Mouse (Mus musculus): ENCODE results near the gene Dcaf17. TPM values are rescaled to one million over a fixed set of nuclear protein-coding genes. Genes with fewer than 3 reads are reported as not detected.

Dcaf17 gene
- polyA plus RNA-seq, 1 experiment from 2014 or later, result 33.3 TPM

DNA sequence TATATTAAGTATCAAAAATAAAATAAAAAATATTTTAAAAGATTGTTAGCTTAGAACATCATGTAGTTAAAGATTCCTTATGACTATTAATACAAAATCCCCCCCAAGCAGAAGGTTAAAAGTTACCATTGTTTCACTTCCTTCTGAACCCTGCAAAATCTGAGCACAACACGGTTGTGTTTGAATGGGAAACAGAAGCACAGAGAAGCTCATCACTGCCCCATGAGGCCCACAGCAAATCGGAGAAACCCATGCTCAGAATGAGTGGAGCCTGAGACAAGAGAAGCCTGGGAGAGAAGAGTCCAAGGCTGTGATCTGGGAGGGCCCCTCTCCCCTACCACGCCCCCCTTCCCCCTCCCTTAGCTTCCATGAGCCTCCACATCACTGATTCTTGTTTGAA is 49.6 kb downstream of the Dcaf17 start:
- 81% methylated on average over 3 of the region's 3 CpGs for WGBS
- H3K9ac ChIP-seq (replicated peaks), result no peak overlapping the region
- H3K27ac ChIP-seq (replicated peaks), result no peak overlapping the region
- no peak overlapping the region for H3K4me3 ChIP-seq (replicated peaks)
- H3K9me3 ChIP-seq (replicated peaks), result no peaks in the 10 kb centered on the region
- H3K4me2 ChIP-seq, result no peak overlapping the region
- no peaks in the 10 kb centered on the region for H3K36me3 ChIP-seq
- no peak for ATAC-seq (ENCODE audit: low FRiP score)
- H3K4me1 ChIP-seq, result no peaks in the 10 kb centered on the region
- no peaks in the 10 kb centered on the region for H3K27me3 ChIP-seq (replicated peaks)

DNA sequence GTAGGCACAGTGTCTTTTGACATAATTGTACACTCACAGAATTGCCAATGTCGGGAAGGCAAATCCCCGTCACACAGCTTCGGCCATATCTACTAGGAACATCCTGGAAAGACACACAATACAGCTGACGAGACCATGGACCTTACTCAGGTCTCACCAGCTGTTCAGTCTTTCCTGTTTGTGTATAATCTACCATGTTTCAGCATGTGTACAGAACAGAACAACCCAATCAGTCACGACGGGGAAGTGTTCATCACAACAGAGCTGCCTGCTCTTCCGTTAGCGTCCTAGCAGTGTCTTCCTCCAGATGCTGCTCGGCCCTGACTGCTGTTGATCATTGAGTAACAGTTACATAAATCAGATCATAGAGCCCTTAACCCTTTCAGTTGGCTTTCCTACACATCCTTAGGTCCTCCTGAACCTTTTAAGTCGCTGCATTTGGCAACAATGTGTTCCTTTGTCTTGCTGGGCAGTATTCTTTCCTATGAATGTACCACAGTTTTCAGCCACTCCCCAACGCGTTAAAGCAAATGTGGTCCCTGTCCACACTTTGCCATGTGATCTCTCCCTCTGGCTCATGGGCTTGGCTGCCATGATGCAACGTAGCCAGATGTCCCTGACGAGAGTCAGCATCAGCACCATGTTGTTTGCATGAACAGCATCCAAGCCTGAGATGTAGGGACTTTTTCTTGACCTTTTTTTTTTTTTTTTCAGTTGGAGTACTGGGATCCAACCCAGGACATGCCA is 50.5 kb downstream of the Dcaf17 start:
- Histone ChIP-seq H3K27ac (replicated peaks) (no peak overlapping the region), H3K4me3 (replicated peaks) (no peak overlapping the region), H3K9ac (replicated peaks) (no peak overlapping the region), H3K27me3 (replicated peaks) (no peaks in the 10 kb centered on the region), H3K4me1 (no peaks in the 10 kb centered on the region), H3K9me3 (replicated peaks) (no peaks in the 10 kb centered on the region), H3K4me2 (no peak overlapping the region), H3K36me3 (no peaks in the 10 kb centered on the region)
- no peak for ATAC-seq (ENCODE audit: low FRiP score)
- 81% methylated on average over 14 of the region's 14 CpGs for WGBS

DNA sequence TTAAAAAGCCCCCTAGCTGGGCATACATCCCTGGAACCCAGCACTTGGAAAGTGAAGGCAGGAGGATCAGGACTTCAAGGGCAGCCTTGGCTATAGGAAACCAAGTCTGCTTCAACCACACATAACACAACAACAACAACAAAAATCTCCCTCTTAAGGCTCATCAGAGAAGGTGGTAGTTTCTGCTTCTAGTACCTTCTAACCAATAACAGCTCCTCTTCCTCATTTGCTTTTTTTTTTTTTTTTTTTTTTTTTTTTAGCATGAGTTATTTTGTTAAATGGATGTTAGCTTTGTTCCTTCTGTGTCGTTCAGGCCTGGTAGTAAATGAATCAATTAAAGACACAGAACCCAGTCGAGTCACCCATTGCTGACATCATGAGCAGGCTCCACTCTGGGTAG is 52.1 kb downstream of the Dcaf17 start:
- no peaks in the 10 kb centered on the region for H3K9me3 ChIP-seq (replicated peaks)
- no peak for ATAC-seq (ENCODE audit: low FRiP score)
- H3K27me3 ChIP-seq (replicated peaks), result no peaks in the 10 kb centered on the region
- H3K27ac ChIP-seq (replicated peaks), result no peak overlapping the region
- WGBS, result 52% methylated on average over 2 of the region's 2 CpGs
- no peak overlapping the region for H3K9ac ChIP-seq (replicated peaks)
- no peak overlapping the region for H3K4me2 ChIP-seq
- H3K4me3 ChIP-seq (replicated peaks), result no peak overlapping the region
- H3K36me3 ChIP-seq, result no peaks in the 10 kb centered on the region
- H3K4me1 ChIP-seq, result no peaks in the 10 kb centered on the region

DNA sequence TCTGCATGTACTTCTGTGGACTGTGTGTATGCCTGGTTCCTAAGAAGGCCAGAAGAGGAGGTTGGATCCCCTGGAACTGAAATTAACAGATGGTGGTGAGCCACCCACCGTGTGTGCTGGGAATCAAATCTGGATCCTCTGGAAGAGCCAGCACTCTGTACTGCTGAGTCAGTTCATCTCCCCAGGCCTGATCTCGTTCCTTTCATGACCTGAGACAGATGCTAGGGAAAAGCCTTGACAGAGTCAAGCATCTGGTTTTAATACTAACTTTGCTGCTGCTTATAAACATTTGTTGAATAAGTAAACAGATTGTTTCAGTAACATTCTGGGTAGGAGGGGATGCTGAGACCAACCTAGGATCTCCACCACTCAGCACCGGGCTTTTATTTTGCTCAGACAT is 53.4 kb downstream of the Dcaf17 start:
- no peak overlapping the region for H3K4me2 ChIP-seq
- H3K9ac ChIP-seq (replicated peaks), result no peak overlapping the region
- H3K4me3 ChIP-seq (replicated peaks), result no peak overlapping the region
- no peaks in the 10 kb centered on the region for H3K27me3 ChIP-seq (replicated peaks)
- no peak overlapping the region for H3K27ac ChIP-seq (replicated peaks)
- no peaks in the 10 kb centered on the region for H3K4me1 ChIP-seq
- H3K9me3 ChIP-seq (replicated peaks), result no peaks in the 10 kb centered on the region
- 75% methylated on average over 3 of the region's 3 CpGs for WGBS
- no peak for ATAC-seq (ENCODE audit: low FRiP score)
- H3K36me3 ChIP-seq, result no peaks in the 10 kb centered on the region

- no peak overlapping the region for H3K4me3 ChIP-seq (replicated peaks)
- no peak overlapping the region for H3K9ac ChIP-seq (replicated peaks)
- H3K4me2 ChIP-seq, result no peak overlapping the region
- peaks cover 12% of the 10 kb centered on the region for H3K4me1 ChIP-seq
- H3K27ac ChIP-seq (replicated peaks), result no peak overlapping the region
- no peaks in the 10 kb centered on the region for H3K36me3 ChIP-seq
- ATAC-seq (ENCODE audit: low FRiP score), result no peak
- H3K9me3 ChIP-seq (replicated peaks), result no peaks in the 10 kb centered on the region
- H3K27me3 ChIP-seq (replicated peaks), result peaks cover 18% of the 10 kb centered on the region
- 81% methylated on average over 5 of the region's 6 CpGs for whole genome bisulfite sequencing
Measured at GRCm38 (mm10) chr2:71113489-71114171, 58.5 kb downstream of the Dcaf17 start.

GRCm38 (mm10) chr2:71116151-71116550 is 61.0 kb downstream of the Dcaf17 start:
- Histone ChIP-seq H3K9ac (replicated peaks) (no peak overlapping the region), H3K27ac (replicated peaks) (no peak overlapping the region), H3K4me3 (replicated peaks) (no peak overlapping the region), H3K4me1 (peaks cover 12% of the 10 kb centered on the region), H3K27me3 (replicated peaks) (peaks cover 26% of the 10 kb centered on the region), H3K4me2 (no peak overlapping the region), H3K36me3 (no peaks in the 10 kb centered on the region), H3K9me3 (replicated peaks) (no peaks in the 10 kb centered on the region)
- 92% methylated on average over 4 of the region's 4 CpGs for WGBS
- ATAC-seq (ENCODE audit: low FRiP score), result no peak

DNA sequence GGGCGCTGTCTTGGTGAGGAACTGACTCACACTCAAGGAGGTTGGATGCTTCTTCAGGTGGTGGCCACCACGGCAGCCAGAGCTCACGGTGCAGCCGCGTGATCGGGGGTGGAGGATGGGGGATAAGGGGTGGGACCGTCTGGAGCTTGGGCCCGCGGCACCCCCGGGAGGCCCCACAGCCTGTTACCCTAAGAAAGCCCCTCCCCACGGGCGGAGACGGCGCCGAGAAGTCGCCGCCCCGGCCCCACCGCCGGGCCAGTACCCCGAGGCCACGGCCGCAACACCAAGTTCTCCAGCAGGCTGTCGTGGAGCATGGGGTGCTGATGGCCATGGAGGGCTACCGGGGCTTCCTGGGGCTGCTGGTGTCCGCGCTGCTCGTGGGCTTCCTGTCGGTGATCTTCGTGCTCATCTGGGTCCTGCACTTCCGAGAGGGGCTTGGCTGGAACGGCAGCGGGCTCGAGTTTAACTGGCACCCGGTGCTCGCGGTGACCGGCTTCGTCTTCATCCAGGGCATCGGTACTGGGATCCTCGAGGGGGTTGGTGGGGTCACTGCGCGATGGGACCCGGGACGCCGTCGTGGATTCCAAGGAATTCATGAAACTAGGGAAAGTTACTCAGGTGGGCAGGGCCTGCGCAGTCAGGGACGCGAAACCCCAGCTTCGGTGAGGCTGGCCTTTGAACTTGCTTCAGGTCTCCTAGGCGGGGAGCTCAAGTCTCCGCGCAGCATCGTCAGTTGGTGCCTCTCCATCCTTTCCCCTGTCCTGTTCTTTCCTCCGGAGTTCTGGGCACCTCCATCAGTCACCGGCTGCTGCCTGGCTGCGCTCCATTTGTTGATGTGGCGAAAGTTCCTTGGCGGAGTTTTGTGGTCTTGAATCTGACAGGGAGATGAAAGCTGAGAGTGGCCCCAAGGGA is 62.9 kb downstream of the Dcaf17 start, which contains the start of gene Cybrd1:
TSS of gene Cybrd1 (plus strand) at position 127 of the 912 bp plus-strand sequence.
- peak within 1 kb of the TSS; percentile 43 for H3K4me3 ChIP-seq (replicated peaks)
- peaks cover 26% of the 10 kb centered on the region for H3K27me3 ChIP-seq (replicated peaks)
- WGBS, result 3% methylated on average over 57 of the region's 60 CpGs
- no peaks in the 10 kb centered on the region for H3K9me3 ChIP-seq (replicated peaks)
- no peak within 1 kb of the TSS for H3K27ac ChIP-seq (replicated peaks)
- H3K4me2 ChIP-seq, result peak within 1 kb of the TSS; percentile 75
- peak; percentile 55 for ATAC-seq (ENCODE audit: low FRiP score)
- H3K4me1 ChIP-seq, result peaks cover 17% of the 10 kb centered on the region
- peak within 1 kb of the TSS; percentile 48 for H3K9ac ChIP-seq (replicated peaks)
- no peaks in the 10 kb centered on the region for H3K36me3 ChIP-seq

DNA sequence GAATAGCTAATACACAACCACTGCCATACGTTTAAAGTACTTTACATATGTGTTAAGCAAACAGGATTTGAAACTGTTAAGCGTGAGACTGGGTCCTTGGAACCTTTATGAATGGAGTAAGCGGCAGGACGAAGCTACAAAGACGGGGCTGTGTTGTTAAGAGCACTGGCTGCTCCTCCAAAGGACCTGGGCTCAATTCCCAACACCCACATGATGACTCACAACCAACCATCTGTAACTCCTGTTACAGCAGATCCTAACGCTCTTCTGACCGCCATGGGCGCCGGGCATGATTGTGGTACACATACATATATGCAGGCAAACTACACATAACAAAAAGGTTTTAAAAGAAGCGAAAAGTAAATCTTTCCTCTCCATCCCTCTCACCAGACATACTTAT is 65.7 kb downstream of the Dcaf17 start:
- peaks cover 17% of the 10 kb centered on the region for H3K4me1 ChIP-seq
- H3K27me3 ChIP-seq (replicated peaks), result peaks cover 26% of the 10 kb centered on the region
- 78% methylated on average over 10 of the region's 10 CpGs for WGBS
- no peak overlapping the region; the same call in 1 of the 2 replicates for H3K4me2 ChIP-seq
- H3K9me3 ChIP-seq (replicated peaks), result no peaks in the 10 kb centered on the region
- no peak overlapping the region for H3K4me3 ChIP-seq (replicated peaks)
- H3K36me3 ChIP-seq, result no peaks in the 10 kb centered on the region
- H3K9ac ChIP-seq (replicated peaks), result no peak overlapping the region
- no peak for ATAC-seq (ENCODE audit: low FRiP score)
- no peak overlapping the region for H3K27ac ChIP-seq (replicated peaks)

GRCm38 (mm10) chr2:71121406-71121805 is 66.3 kb downstream of the Dcaf17 start:
- Histone ChIP-seq H3K9ac (replicated peaks) (no peak overlapping the region), H3K9me3 (replicated peaks) (no peaks in the 10 kb centered on the region), H3K4me2 (no peak overlapping the region), H3K4me1 (peaks cover 17% of the 10 kb centered on the region), H3K4me3 (replicated peaks) (no peak overlapping the region), H3K27me3 (replicated peaks) (peaks cover 26% of the 10 kb centered on the region), H3K36me3 (no peaks in the 10 kb centered on the region), H3K27ac (replicated peaks) (no peak overlapping the region)
- ATAC-seq (ENCODE audit: low FRiP score), result no peak
- 9% methylated on average over 5 of the region's 5 CpGs for WGBS

DNA sequence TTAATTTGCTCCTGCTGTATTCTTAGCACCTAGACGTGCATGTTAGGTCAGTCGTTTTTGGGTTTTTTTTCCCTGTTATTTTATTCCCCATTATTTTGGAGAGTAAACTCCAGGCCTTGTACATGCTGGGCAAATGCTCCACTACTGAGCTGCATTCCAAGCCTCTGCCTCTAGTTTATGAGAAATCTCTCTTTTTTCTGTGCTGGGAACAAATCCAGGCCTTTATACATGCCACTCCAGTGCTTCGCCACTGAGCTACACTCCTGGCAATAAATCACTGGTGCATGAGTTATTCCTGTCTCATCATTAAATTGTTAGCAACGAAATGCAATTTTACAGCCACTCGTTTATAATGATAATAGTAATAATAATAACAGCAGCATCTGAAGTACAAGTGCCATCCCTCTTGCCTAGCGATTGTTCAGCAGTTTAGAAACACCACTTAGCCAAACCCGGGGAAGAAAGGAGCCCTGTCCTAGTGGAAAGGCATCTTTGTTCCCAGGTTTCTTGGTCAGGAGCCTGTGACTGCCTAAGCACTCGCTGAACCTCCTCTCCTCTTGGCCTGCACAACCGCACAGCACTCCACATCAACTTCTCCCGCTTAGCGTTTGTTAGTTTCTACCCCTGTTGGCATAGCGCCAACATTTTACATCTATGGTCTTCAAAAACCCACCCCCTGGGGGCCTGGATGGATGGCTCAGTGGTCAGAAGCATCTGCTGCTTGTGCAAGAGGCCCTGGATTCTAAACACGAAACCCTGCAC is 67.3 kb downstream of the Dcaf17 start:
- ATAC-seq (ENCODE audit: low FRiP score), result no peak
- no peak overlapping the region for H3K9ac ChIP-seq (replicated peaks)
- peaks cover 19% of the 10 kb centered on the region for H3K27me3 ChIP-seq (replicated peaks)
- no peak overlapping the region for H3K4me2 ChIP-seq
- 44% methylated on average over 13 of the region's 13 CpGs for WGBS
- H3K27ac ChIP-seq (replicated peaks), result peak overlapping the region; percentile 49
- no peaks in the 10 kb centered on the region for H3K36me3 ChIP-seq
- H3K4me3 ChIP-seq (replicated peaks), result no peak overlapping the region
- H3K9me3 ChIP-seq (replicated peaks), result no peaks in the 10 kb centered on the region
- H3K4me1 ChIP-seq, result peaks cover 17% of the 10 kb centered on the region

DNA sequence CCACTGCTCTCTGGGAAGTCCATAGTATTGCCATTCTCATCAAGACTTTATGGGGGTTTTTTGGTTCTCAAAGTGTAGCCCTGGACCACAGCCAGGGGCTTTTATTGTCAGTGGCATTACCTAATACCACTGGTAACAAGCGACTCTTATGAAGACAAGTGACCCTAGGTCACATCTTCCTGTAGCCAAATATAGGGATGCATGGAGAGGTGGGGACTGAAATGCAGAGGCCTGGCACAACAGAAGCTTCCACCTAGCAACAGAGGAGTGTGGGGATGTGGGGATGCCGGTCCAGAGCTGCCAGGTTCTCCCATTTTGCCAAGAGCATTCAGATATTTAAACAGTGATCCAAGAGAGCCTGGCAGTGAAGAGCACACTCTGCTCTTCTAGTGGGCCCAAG is 68.5 kb downstream of the Dcaf17 start:
- no peaks in the 10 kb centered on the region for H3K9me3 ChIP-seq (replicated peaks)
- H3K4me3 ChIP-seq (replicated peaks), result no peak overlapping the region
- H3K4me2 ChIP-seq, result no peak overlapping the region
- H3K9ac ChIP-seq (replicated peaks), result no peak overlapping the region
- 0 out of 2 replicates have a peak, but pooled peaks cover 8% of the 10 kb centered on the region for H3K27me3 ChIP-seq (replicated peaks)
- 41% methylated on average over 2 of the region's 2 CpGs for WGBS
- H3K4me1 ChIP-seq, result peaks cover 6% of the 10 kb centered on the region; the same call in 1 of the 2 replicates
- H3K27ac ChIP-seq (replicated peaks), result no peak overlapping the region
- ATAC-seq (ENCODE audit: low FRiP score), result peak; percentile 47; the same call in 1 of the 2 replicates
- H3K36me3 ChIP-seq, result no peaks in the 10 kb centered on the region
